Mouse (Mus musculus): Measurements from ENCODE around the gene Plekhj1.
A peak's percentile ranks its signal among the peaks of the same experiment; 100 is the strongest.

The Plekhj1 gene

DNA sequence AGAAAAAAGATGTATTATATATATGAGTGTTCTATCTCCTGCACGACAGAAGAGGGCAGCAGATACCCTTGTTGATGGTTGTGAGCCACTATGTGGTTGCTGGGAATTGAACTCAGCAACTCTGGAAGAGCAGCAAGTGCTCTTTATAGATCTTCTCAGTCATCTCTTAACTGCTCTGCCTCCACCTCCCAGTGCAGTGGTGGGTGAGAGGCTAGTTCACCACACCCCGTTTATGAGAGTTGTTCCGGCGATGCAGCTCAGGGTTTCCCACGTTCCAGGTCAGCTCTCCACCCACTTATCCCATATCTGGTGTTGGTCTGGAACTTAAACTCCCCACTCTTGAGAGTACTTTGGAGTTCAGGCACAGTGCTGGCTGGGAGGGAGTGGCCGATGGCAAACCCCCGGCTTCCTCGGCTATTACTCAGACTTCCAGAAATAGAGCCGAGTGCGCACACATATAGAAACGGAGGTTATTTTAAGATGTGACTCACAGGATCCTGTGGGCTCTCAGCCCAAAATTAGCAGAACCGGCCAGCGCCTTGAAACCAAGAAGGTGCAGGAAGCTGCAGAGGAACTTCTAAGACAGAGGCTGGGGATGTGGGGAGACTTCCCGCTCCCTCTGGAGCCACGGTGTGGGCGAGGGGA is 47.1 kb downstream of the Plekhj1 start:
- peak; percentile 70 to 84 for DNase-seq (ENCODE audit: low spot score in 2 of 2)

GRCm38 (mm10) chr10:80748609-80749008 is 49.8 kb downstream of the Plekhj1 start:
- DNase-seq (ENCODE audit: low spot score in 2 of 2) = no peak

DNA sequence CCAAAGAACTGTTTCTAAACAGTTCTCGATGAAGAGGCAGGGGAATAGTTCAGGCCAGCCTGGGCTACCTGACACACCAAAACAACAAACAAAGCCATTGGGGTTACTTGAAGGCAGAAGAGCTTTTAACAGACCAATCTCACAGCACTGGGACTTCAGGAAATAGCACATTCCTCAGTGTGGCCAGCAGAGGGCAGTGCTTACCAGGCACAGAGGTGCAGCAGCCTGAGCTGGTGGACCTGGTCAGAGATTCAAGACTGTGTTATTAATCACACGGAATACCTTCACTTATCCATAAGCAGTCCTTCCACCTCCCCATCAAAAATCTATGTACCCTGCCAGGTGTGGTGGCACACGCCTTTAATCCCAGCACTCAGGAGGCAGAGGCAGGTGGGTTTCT is 51.0 kb downstream of the Plekhj1 start:
- DNase-seq (ENCODE audit: low spot score in 2 of 2) = peak; percentile 42 to 50
